Mouse (Mus musculus) limb, embryonic 13.5 days (tissue): ENCODE measurements around the gene Nfib. TPM values are rescaled to one million over a fixed set of nuclear protein-coding genes. Genes with fewer than 3 reads are reported as not detected.

Source experiments
- ATAC-seq: fragments of 200-750 bp; cut with Nextera tagmentation; 2 replicates; pipeline ENCODE4 v1.8.0; 2017; ENCODE audit warnings: low read depth, moderate number of reproducible peaks, moderate TSS enrichment; ENCODE audit not compliant: low FRiP score
- H3K27ac ChIP-seq: fragments of 300-500 bp; sonication (generic); 2 replicates; pipeline ENCODE4 v1.5.1; 2015; ENCODE audit warnings: inconsistent platforms, mild to moderate bottlenecking, moderate library complexity
- H3K27me3 ChIP-seq: fragments of 300-500 bp; sonication (generic); 2 replicates; pipeline ENCODE4 v1.6.1; 2015; ENCODE audit warnings: mild to moderate bottlenecking, inconsistent platforms
- H3K36me3 ChIP-seq: fragments of 300-500 bp; sonication (generic); 2 replicates; pipeline ENCODE4 v1.6.1; 2015; ENCODE audit warnings: inconsistent platforms, mild to moderate bottlenecking, moderate library complexity
- H3K4me1 ChIP-seq: fragments of 300-500 bp; sonication (generic); 2 replicates; pipeline ENCODE4 v1.6.1; 2015; ENCODE audit warnings: inconsistent platforms
- H3K4me2 ChIP-seq: fragments of 300-500 bp; sonication (generic); replicated peaks from 2 replicates; pipeline ENCODE4 v1.6.1; 2015; ENCODE audit warnings: inconsistent platforms, mild to moderate bottlenecking, moderate library complexity
- H3K4me3 ChIP-seq: fragments of 300-500 bp; sonication (generic); 2 replicates; pipeline ENCODE4 v1.5.1; 2015; ENCODE audit warnings: moderate library complexity, mild to moderate bottlenecking, inconsistent platforms
- H3K9ac ChIP-seq: fragments of 300-500 bp; sonication (generic); 2 replicates; pipeline ENCODE4 v1.6.1; 2015; ENCODE audit warnings: mild to moderate bottlenecking, inconsistent platforms
- H3K9me3 ChIP-seq: fragments of 300-500 bp; sonication (generic); 2 replicates; pipeline ENCODE4 v1.6.1; 2016; ENCODE audit warnings: inconsistent platforms
- WGBS: fragments of 180-500 bp; shearing (Covaris S2); methylation state at CpG from one replicate; pipeline ENCODE4 v1.1.7; 2015; 5-methylcytosine and 5-hydroxymethylcytosine counted together
- polyA plus RNA-seq: library from polyadenylated mRNA; unstranded; fragments of >200 nt; fragmentation: Nextera tagmentation; extraction: Ambion mirVana; gene quantifications from 2 replicates; pipeline ENCODE4 v1.2.1, GENCODE M21; 2015

Nfib gene
- polyA plus RNA-seq, 1 experiment from 2014 or later, result 121 TPM

GRCm38 (mm10) chr4:82303362-82303900, 402.1 kb downstream of the Nfib start:
- H3K36me3 ChIP-seq, result peaks cover 22% of the 10 kb centered on the region
- no peak for ATAC-seq
- H3K4me1 ChIP-seq, result peaks cover 60% of the 10 kb centered on the region
- no peak overlapping the region for H3K9ac ChIP-seq
- H3K4me3 ChIP-seq, result no peak overlapping the region
- 65% methylated on average over 3 of the region's 3 CpGs for WGBS
- no peak overlapping the region; the same call in 1 of the 2 replicates for H3K4me2 ChIP-seq
- no peaks in the 10 kb centered on the region for H3K9me3 ChIP-seq
- no peaks in the 10 kb centered on the region for H3K27me3 ChIP-seq
- H3K27ac ChIP-seq, result peak overlapping the region; percentile 95; the same call in 1 of the 2 replicates

GRCm38 (mm10) chr4:82302901-82303300, 402.6 kb downstream of the Nfib start:
- Histone ChIP-seq H3K36me3 (peaks cover 17% of the 10 kb centered on the region), H3K4me2 (no peak overlapping the region), H3K4me3 (no peak overlapping the region), H3K27me3 (no peaks in the 10 kb centered on the region), H3K9me3 (no peaks in the 10 kb centered on the region), H3K4me1 (peaks cover 60% of the 10 kb centered on the region), H3K27ac (peak overlapping the region; percentile 58; the same call in 1 of the 2 replicates), H3K9ac (no peak overlapping the region)
- no peak for ATAC-seq
- WGBS, result 56% methylated on average over 6 of the region's 6 CpGs

- no peak for ATAC-seq
- peaks cover 22% of the 10 kb centered on the region for H3K4me1 ChIP-seq
- H3K4me3 ChIP-seq, result no peak overlapping the region
- WGBS, result 87% methylated on average over 1 of the region's 1 CpGs
- H3K9ac ChIP-seq, result no peak overlapping the region
- no peak overlapping the region for H3K4me2 ChIP-seq
- no peak overlapping the region for H3K27ac ChIP-seq
- peaks cover 15% of the 10 kb centered on the region for H3K36me3 ChIP-seq
- H3K27me3 ChIP-seq, result no peaks in the 10 kb centered on the region
- H3K9me3 ChIP-seq, result no peaks in the 10 kb centered on the region
Observed at GRCm38 (mm10) chr4:82298606-82299005, 406.9 kb downstream of the Nfib start.

- H3K9me3 ChIP-seq, result no peaks in the 10 kb centered on the region
- H3K4me2 ChIP-seq, result no peak overlapping the region
- peaks cover 23% of the 10 kb centered on the region for H3K36me3 ChIP-seq
- no peaks in the 10 kb centered on the region for H3K27me3 ChIP-seq
- H3K4me3 ChIP-seq, result no peak overlapping the region
- WGBS, result 83% methylated on average over 2 of the region's 2 CpGs
- no peak overlapping the region for H3K9ac ChIP-seq
- H3K27ac ChIP-seq, result no peak overlapping the region
- no peak for ATAC-seq
- peaks cover 12% of the 10 kb centered on the region for H3K4me1 ChIP-seq
Observed at GRCm38 (mm10) chr4:82297562-82297961, 408.0 kb downstream of the Nfib start.

GRCm38 (mm10) chr4:82294066-82294465, 411.5 kb downstream of the Nfib start:
- no peak overlapping the region for H3K4me2 ChIP-seq
- no peaks in the 10 kb centered on the region for H3K9me3 ChIP-seq
- H3K9ac ChIP-seq, result no peak overlapping the region
- no peak overlapping the region for H3K27ac ChIP-seq
- no peak overlapping the region for H3K4me3 ChIP-seq
- ATAC-seq, result no peak
- no peaks in the 10 kb centered on the region for H3K27me3 ChIP-seq
- H3K36me3 ChIP-seq, result peaks cover 17% of the 10 kb centered on the region
- WGBS, result 72% methylated on average over 1 of the region's 1 CpGs
- H3K4me1 ChIP-seq, result peaks cover 20% of the 10 kb centered on the region

- H3K36me3 ChIP-seq, result peaks cover 18% of the 10 kb centered on the region
- no peaks in the 10 kb centered on the region for H3K27me3 ChIP-seq
- H3K9ac ChIP-seq, result no peak overlapping the region
- H3K4me3 ChIP-seq, result no peak overlapping the region
- peaks cover 24% of the 10 kb centered on the region for H3K4me1 ChIP-seq
- 64% methylated on average over 4 of the region's 4 CpGs for WGBS
- no peak overlapping the region for H3K27ac ChIP-seq
- no peak for ATAC-seq
- no peaks in the 10 kb centered on the region for H3K9me3 ChIP-seq
- no peak overlapping the region for H3K4me2 ChIP-seq
Observed at GRCm38 (mm10) chr4:82291174-82291847, 414.2 kb downstream of the Nfib start.

- no peaks in the 10 kb centered on the region for H3K27me3 ChIP-seq
- H3K4me3 ChIP-seq, result no peak overlapping the region
- H3K27ac ChIP-seq, result peak overlapping the region; percentile 82; the same call in 1 of the 2 replicates
- H3K36me3 ChIP-seq, result peaks cover 15% of the 10 kb centered on the region
- no peak overlapping the region for H3K4me2 ChIP-seq
- peak; percentile 9; the same call in 1 of the 2 replicates for ATAC-seq
- 60% methylated on average over 9 of the region's 9 CpGs for WGBS
- no peaks in the 10 kb centered on the region for H3K9me3 ChIP-seq
- peaks cover 24% of the 10 kb centered on the region for H3K4me1 ChIP-seq
- H3K9ac ChIP-seq, result no peak overlapping the region
Observed at GRCm38 (mm10) chr4:82290623-82291022, 414.9 kb downstream of the Nfib start.

- Histone ChIP-seq H3K4me2 (0 out of 2 replicates have a peak overlapping the region, but pooled peaks have one; percentile 3), H3K36me3 (peaks cover 12% of the 10 kb centered on the region), H3K4me3 (no peak overlapping the region), H3K9me3 (no peaks in the 10 kb centered on the region), H3K4me1 (peaks cover 24% of the 10 kb centered on the region), H3K27me3 (no peaks in the 10 kb centered on the region), H3K27ac (peak overlapping the region; percentile 82), H3K9ac (no peak overlapping the region)
- WGBS, result 51% methylated on average over 7 of the region's 7 CpGs
- peak; percentile 46; the same call in 1 of the 2 replicates for ATAC-seq
Observed at GRCm38 (mm10) chr4:82289596-82289995, 416.0 kb downstream of the Nfib start.

- H3K27me3 ChIP-seq, result no peaks in the 10 kb centered on the region
- peaks cover 9% of the 10 kb centered on the region for H3K36me3 ChIP-seq
- H3K4me2 ChIP-seq, result no peak overlapping the region
- H3K9me3 ChIP-seq, result no peaks in the 10 kb centered on the region
- no peak overlapping the region for H3K9ac ChIP-seq
- 88% methylated on average over 2 of the region's 2 CpGs for WGBS
- H3K4me3 ChIP-seq, result no peak overlapping the region
- H3K4me1 ChIP-seq, result peaks cover 24% of the 10 kb centered on the region
- peak overlapping the region; percentile 8; the same call in 1 of the 2 replicates for H3K27ac ChIP-seq
- ATAC-seq, result no peak
Observed at GRCm38 (mm10) chr4:82288138-82288537, 417.4 kb downstream of the Nfib start.

- Histone ChIP-seq H3K4me3 (no peak overlapping the region), H3K4me1 (peaks cover 24% of the 10 kb centered on the region)
Observed at GRCm38 (mm10) chr4:82287454-82287853, 418.1 kb downstream of the Nfib start.

GRCm38 (mm10) chr4:82286931-82287330, 418.6 kb downstream of the Nfib start:
- H3K27me3 ChIP-seq, result no peaks in the 10 kb centered on the region
- H3K4me1 ChIP-seq, result peaks cover 24% of the 10 kb centered on the region
- 84% methylated on average over 2 of the region's 2 CpGs for WGBS
- peaks cover 5% of the 10 kb centered on the region; the same call in 1 of the 2 replicates for H3K36me3 ChIP-seq
- H3K9ac ChIP-seq, result no peak overlapping the region
- H3K9me3 ChIP-seq, result no peaks in the 10 kb centered on the region
- no peak overlapping the region for H3K4me3 ChIP-seq
- H3K4me2 ChIP-seq, result no peak overlapping the region
- no peak for ATAC-seq
- no peak overlapping the region for H3K27ac ChIP-seq

More at GRCm38 (mm10) chr4:82287454-82287853, 418.1 kb downstream of the Nfib start:
- WGBS, result 89% methylated on average over 2 of the region's 2 CpGs
- ATAC-seq, result no peak
- Histone ChIP-seq H3K9ac (no peak overlapping the region), H3K4me2 (no peak overlapping the region), H3K36me3 (peaks cover 5% of the 10 kb centered on the region; the same call in 1 of the 2 replicates), H3K27me3 (no peaks in the 10 kb centered on the region), H3K9me3 (no peaks in the 10 kb centered on the region), H3K27ac (0 out of 2 replicates have a peak overlapping the region, but pooled peaks have one; percentile 8)

GRCm38 (mm10) chr4:82283536-82283935, 422.0 kb downstream of the Nfib start:
- Histone ChIP-seq H3K27me3 (no peaks in the 10 kb centered on the region), H3K9ac (no peak overlapping the region), H3K4me2 (no peak overlapping the region), H3K36me3 (peaks cover 5% of the 10 kb centered on the region; the same call in 1 of the 2 replicates), H3K4me3 (no peak overlapping the region), H3K4me1 (peaks cover 8% of the 10 kb centered on the region; the same call in 1 of the 2 replicates), H3K27ac (0 out of 2 replicates have a peak overlapping the region, but pooled peaks have one; percentile 11), H3K9me3 (no peaks in the 10 kb centered on the region)
- WGBS, result 72% methylated on average over 6 of the region's 6 CpGs
- no peak for ATAC-seq
